19 mouse cellular contexts compared by ENCODE assay signal in genomic region chr11:56442381-56442780, GRCm38 (mm10).
"Had no signal": no experiment of that assay in that cellular context is flagged by ENCODE, and none has a peak within 500 bp of the region (broad histone marks: within the 10 kb centered on the region; RNA-seq: fewer than 3 reads in every experiment).

No protein-coding gene starts in this region.

- DNase-seq: kidney, adult 2 months; kidney, postnatal 25 days; layer of hippocampus, adult 9-11 months; liver; lung, adult 18-20 months; lung, postnatal 10 days; lung, postnatal 36 days; thymus, postnatal 36 days had no signal

- H3K27ac ChIP-seq: kidney, postnatal 0 days; layer of hippocampus, adult 2 months; limb, embryonic 10.5 days; limb, embryonic 13.5 days; liver, embryonic 12.5 days; liver, embryonic 15.5 days; lung, embryonic 15.5 days; stomach, postnatal 0 days had no signal

- H3K4me1 ChIP-seq: limb, embryonic 13.5 days; liver, embryonic 12.5 days; liver, embryonic 15.5 days; lung, embryonic 15.5 days; megakaryocyte, embryonic 14.5 days had no signal

- H3K4me2 ChIP-seq: limb, embryonic 13.5 days; liver, embryonic 12.5 days; liver, embryonic 15.5 days; lung, embryonic 15.5 days; midbrain, embryonic 11.5 days had no signal

- H3K27me3 ChIP-seq: limb, embryonic 13.5 days; liver, embryonic 12.5 days; liver, embryonic 15.5 days; lung, embryonic 15.5 days; megakaryocyte, embryonic 14.5 days had no signal

- H3K4me3 ChIP-seq: layer of hippocampus, adult 2 months; limb, embryonic 10.5 days; limb, embryonic 13.5 days; liver, embryonic 12.5 days; liver, embryonic 15.5 days; lung, embryonic 15.5 days; megakaryocyte, embryonic 14.5 days had no signal

- ATAC-seq: liver, embryonic 12.5 days; midbrain, embryonic 16.5 days had no signal

- H3K9ac ChIP-seq: limb, embryonic 13.5 days; liver, embryonic 12.5 days; liver, embryonic 15.5 days; lung, embryonic 15.5 days had no signal

- H3K9me3 ChIP-seq: limb, embryonic 10.5 days; limb, embryonic 13.5 days; liver, embryonic 12.5 days; liver, embryonic 15.5 days; lung, embryonic 15.5 days; megakaryocyte, embryonic 14.5 days had no signal

- H3K36me3 ChIP-seq: limb, embryonic 10.5 days; limb, embryonic 13.5 days; liver, embryonic 12.5 days; liver, embryonic 15.5 days; lung, embryonic 15.5 days had no signal
